Mouse (Mus musculus) heart, adult 2 months (tissue): ENCODE results near the gene Rps6ka6. TPM values are rescaled to one million over a fixed set of nuclear protein-coding genes. Genes with fewer than 3 reads are reported as not detected.
A peak's percentile ranks its signal among the peaks of the same experiment; 100 is the strongest.

Experiments used
- DNase-seq, 2 experiments: peaks; one replicate each; pipeline ENCODE4 v3.0.0; 2021
- H3K27ac ChIP-seq: fragments of 200-600 bp; 2 replicates; pipeline ENCODE4 v1.8.1; 2022
- H3K27me3 ChIP-seq: fragments of 200-500 bp; 2 replicates; pipeline ENCODE4 v1.6.1; 2012; ENCODE audit warnings: mild to moderate bottlenecking, low read length, inconsistent platforms, mixed read lengths; ENCODE audit not compliant: control insufficient read depth, insufficient read depth
- H3K36me3 ChIP-seq: fragments of 200-500 bp; 2 replicates; pipeline ENCODE4 v1.6.1; 2012; ENCODE audit warnings: low read length, inconsistent platforms; ENCODE audit not compliant: control insufficient read depth, insufficient read depth
- H3K4me1 ChIP-seq: fragments of 200-500 bp; 2 replicates; pipeline ENCODE4 v1.6.1; 2011; ENCODE audit warnings: low read length; ENCODE audit not compliant: control insufficient read depth, insufficient read depth
- H3K4me3 ChIP-seq: fragments of 200-600 bp; 2 replicates; pipeline ENCODE4 v1.8.1; 2022
- H3K79me2 ChIP-seq: fragments of 200-500 bp; replicated peaks from 2 replicates; pipeline ENCODE4 v1.6.1; 2012; ENCODE audit warnings: mild to moderate bottlenecking, inconsistent platforms, low read length, moderate library complexity, mixed read lengths; ENCODE audit not compliant: control insufficient read depth, insufficient read depth
- H3K9ac ChIP-seq: fragments of 200-500 bp; 2 replicates; pipeline ENCODE4 v1.6.1; 2012; ENCODE audit warnings: low read depth, mild to moderate bottlenecking, control low read depth, inconsistent platforms, low read length, mixed read lengths
- CTCF ChIP-seq: fragments of 200-600 bp; IDR thresholded peaks from 2 replicates; pipeline ENCODE4 v1.8.1; 2022; ENCODE audit warnings: antibody characterized with exemption, mild to moderate bottlenecking, moderate library complexity
- EP300 ChIP-seq: fragments of 200-500 bp; IDR thresholded peaks from 2 replicates; pipeline ENCODE4 v1.6.1; 2011; ENCODE audit warnings: low read depth, low read length, control low read depth; ENCODE audit not compliant: insufficient read depth
- POLR2A ChIP-seq: fragments of 200-500 bp; IDR thresholded peaks from 2 replicates; pipeline ENCODE4 v1.6.1; 2011; ENCODE audit warnings: mild to moderate bottlenecking, low read depth, low read length, control low read depth; ENCODE audit not compliant: insufficient read depth
- WGBS: fragments of 180-500 bp; shearing (Covaris S2); methylation state at CpG from one replicate; pipeline ENCODE4 v1.1.7; 2018; 5-methylcytosine and 5-hydroxymethylcytosine counted together
- intact Hi-C: fragments of 180-260 bp; cut with DNase I; formaldehyde crosslinking; loops from one replicate; pipeline ENCODE4 v1.15.1; 2025
- long read RNA-seq: library from polyadenylated mRNA; stranded (forward); transcript quantifications from one replicate; pipeline ENCODE4 v2.0.0, GENCODE M21; 2021
- polyA plus RNA-seq: library from polyadenylated mRNA; depleted of rRNA; stranded (reverse); fragments of >200 nt; gene quantifications from 2 replicates; pipeline ENCODE4 v1.2.3, GENCODE M21; 2012; rRNA removed
- total RNA-seq, 2 experiments: library from RNA; stranded (reverse); gene quantifications; 2 replicates each; pipeline ENCODE4 v1.2.3; 2021

Gene Rps6ka6
- under 1 TPM; 0.16 TPM for total RNA-seq
- polyA plus RNA-seq: 0.12 and 0.21 TPM in 2 replicates
- long read RNA-seq: 0 reads

- Histone ChIP-seq H3K79me2 (no peaks in the 10 kb centered on the region), H3K36me3 (no peaks in the 10 kb centered on the region), H3K27ac (no peak within 1 kb of the TSS), H3K4me3 (no peak within 1 kb of the TSS), H3K9ac (no peak within 1 kb of the TSS), H3K27me3 (no peaks in the 10 kb centered on the region), H3K4me1 (no peaks in the 10 kb centered on the region)
- no peak for TF ChIP-seq EP300
- DNase-seq: no peak
- intact Hi-C loops: no loop called here
- 61% methylated on average over 10 of the region's 10 CpGs for WGBS
Measured at GRCm38 (mm10) chrX:111537859-111538258, at the start of gene Rps6ka6. Rps6ka6 (minus strand) TSS chrX:111537959.

- WGBS: 69% methylated on average over 2 of the region's 2 CpGs
- H3K27ac ChIP-seq: no peak overlapping the region
- H3K4me1 ChIP-seq: no peaks in the 10 kb centered on the region
- TF ChIP-seq POLR2A (no peak), CTCF (no peak), EP300 (no peak)
- DNase-seq: no peak
- intact Hi-C loops: no loop called here
- H3K36me3 ChIP-seq: no peaks in the 10 kb centered on the region
- H3K9ac ChIP-seq: no peak overlapping the region
- H3K79me2 ChIP-seq: no peaks in the 10 kb centered on the region
- no peaks in the 10 kb centered on the region for H3K27me3 ChIP-seq
- H3K4me3 ChIP-seq: no peak overlapping the region
Measured at GRCm38 (mm10) chrX:111577044-111577443, 39.3 kb upstream of the Rps6ka6 start.

- H3K4me3 ChIP-seq: no peak overlapping the region
- no peaks in the 10 kb centered on the region for H3K36me3 ChIP-seq
- WGBS: 89% methylated on average over 1 of the region's 1 CpGs
- H3K79me2 ChIP-seq: no peaks in the 10 kb centered on the region
- H3K27ac ChIP-seq: no peak overlapping the region
- H3K4me1 ChIP-seq: no peaks in the 10 kb centered on the region
- TF ChIP-seq CTCF (no peak), EP300 (no peak), POLR2A (no peak)
- intact Hi-C loops: no loop called here
- H3K9ac ChIP-seq: no peak overlapping the region
- DNase-seq: no peak
- no peaks in the 10 kb centered on the region for H3K27me3 ChIP-seq
Measured at GRCm38 (mm10) chrX:111518206-111518605, 19.6 kb downstream of the Rps6ka6 start.

GRCm38 (mm10) chrX:111463565-111464093 lies 74.1 kb downstream of the Rps6ka6 start:
- intact Hi-C loops: no loop called here
- TF ChIP-seq EP300 (no peak), POLR2A (no peak), CTCF (no peak)
- Histone ChIP-seq H3K9ac (no peak overlapping the region), H3K4me1 (no peaks in the 10 kb centered on the region), H3K4me3 (peak overlapping the region; percentile 43), H3K36me3 (no peaks in the 10 kb centered on the region), H3K79me2 (no peaks in the 10 kb centered on the region), H3K27me3 (no peaks in the 10 kb centered on the region), H3K27ac (no peak overlapping the region)
- 28% methylated on average over 12 of the region's 12 CpGs for WGBS
- no peak for DNase-seq

- no peaks in the 10 kb centered on the region for H3K27me3 ChIP-seq
- H3K9ac ChIP-seq: peak overlapping the region; percentile 6; the same call in 1 of the 2 replicates
- intact Hi-C loops: no loop called here
- DNase-seq: peak; percentile 5 to 14
- H3K36me3 ChIP-seq: no peaks in the 10 kb centered on the region
- no peak for TF ChIP-seq POLR2A
- TF ChIP-seq CTCF: no peak
- no peak for TF ChIP-seq EP300
- H3K79me2 ChIP-seq: no peaks in the 10 kb centered on the region
- H3K4me3 ChIP-seq: peak overlapping the region; percentile 43
- no peak overlapping the region for H3K27ac ChIP-seq
- H3K4me1 ChIP-seq: no peaks in the 10 kb centered on the region
- WGBS: 13% methylated on average over 39 of the region's 72 CpGs
Measured at GRCm38 (mm10) chrX:111462833-111463564, 74.8 kb downstream of the Rps6ka6 start.

- no peak overlapping the region for H3K27ac ChIP-seq
- H3K27me3 ChIP-seq: no peaks in the 10 kb centered on the region
- no peaks in the 10 kb centered on the region for H3K4me1 ChIP-seq
- no peaks in the 10 kb centered on the region for H3K79me2 ChIP-seq
- 15% methylated on average over 21 of the region's 21 CpGs for WGBS
- intact Hi-C loops: no loop called here
- H3K4me3 ChIP-seq: peak overlapping the region; percentile 43
- H3K9ac ChIP-seq: peak overlapping the region; percentile 6; the same call in 1 of the 2 replicates
- no peaks in the 10 kb centered on the region for H3K36me3 ChIP-seq
- DNase-seq: peak; percentile 1 to 19
- TF ChIP-seq EP300 (no peak), POLR2A (no peak), CTCF (no peak)
Measured at GRCm38 (mm10) chrX:111462495-111462832, 75.3 kb downstream of the Rps6ka6 start.
